In genomic region chr11:100613241-100613640, GRCm38 (mm10) we compare ENCODE assay signal across 10 mouse cellular contexts. TPM values are rescaled to one million over a fixed set of nuclear protein-coding genes. Genes with fewer than 3 reads are reported as not detected.
A peak's percentile ranks its signal among the peaks of the same experiment; 100 is the strongest.
DNase-seq lines count a peak whose midpoint lies in the region.
"Had no signal": no experiment of that assay in that cellular context is flagged by ENCODE, and none has a peak within 500 bp of the region (broad histone marks: within the 10 kb centered on the region; RNA-seq: fewer than 3 reads in every experiment).

No protein-coding gene starts in this region.

- DNase-seq in cerebellum, postnatal 10 days, result peak; percentile 45 to 73
- no peak for DNase-seq in cerebellum, adult 11 months
- DNase-seq in kidney, postnatal 14 days, result peak; percentile 30
- DNase-seq in kidney, adult 8-10 months, result no peak
- DNase-seq in Muller cell, postnatal 12 days (ENCODE audit: inconsistent ontology term), result peak; percentile 50
- peak; percentile 29 for DNase-seq in mesoderm, embryonic 11.5 days (ENCODE audit: low read depth, low spot score)
- DNase-seq in T-cell, adult 2 months (ENCODE audit: low spot score), result no peak
- no peak for DNase-seq in layer of hippocampus, postnatal 36 days
- DNase-seq: B cell, adult 2 months; liver, embryonic 13.5 days had no signal

RNA-seq across cellular contexts. Expression of gene Nkiras2, which starts 5.8 kb away (rescaled TPM):
- 10 to 100 TPM; 12.5 to 15.1 TPM for total RNA-seq in layer of hippocampus, postnatal 36 days (2021)

RNA-seq across cellular contexts. Expression of gene Dnajc7, which starts 6.7 kb away (rescaled TPM):
- total RNA-seq in layer of hippocampus, postnatal 36 days (2021), result 100 to 1,000 TPM; 249 to 265 TPM

RNA-seq across cellular contexts. Expression of gene Cnp, which starts 38.5 kb away (rescaled TPM):
- total RNA-seq in layer of hippocampus, postnatal 36 days (2021), result 100 to 1,000 TPM; 246 to 256 TPM

Comparison
In these comparisons a context has a peak if more than half of its experiments do, and no peak if none do; other contexts are left out.
1. DNase-seq: peak in cerebellum, postnatal 10 days (2 of 2), kidney, postnatal 14 days (single experiment), Muller cell, postnatal 12 days (single experiment) and mesoderm, embryonic 11.5 days (single experiment); none in cerebellum, adult 11 months (single experiment), kidney, adult 8-10 months (0 of 2), T-cell, adult 2 months (single experiment) and layer of hippocampus, postnatal 36 days (0 of 2).